Mouse (Mus musculus): ENCODE data around the gene Aplp2.
A peak's percentile ranks its signal among the peaks of the same experiment; 100 is the strongest.

DNA sequence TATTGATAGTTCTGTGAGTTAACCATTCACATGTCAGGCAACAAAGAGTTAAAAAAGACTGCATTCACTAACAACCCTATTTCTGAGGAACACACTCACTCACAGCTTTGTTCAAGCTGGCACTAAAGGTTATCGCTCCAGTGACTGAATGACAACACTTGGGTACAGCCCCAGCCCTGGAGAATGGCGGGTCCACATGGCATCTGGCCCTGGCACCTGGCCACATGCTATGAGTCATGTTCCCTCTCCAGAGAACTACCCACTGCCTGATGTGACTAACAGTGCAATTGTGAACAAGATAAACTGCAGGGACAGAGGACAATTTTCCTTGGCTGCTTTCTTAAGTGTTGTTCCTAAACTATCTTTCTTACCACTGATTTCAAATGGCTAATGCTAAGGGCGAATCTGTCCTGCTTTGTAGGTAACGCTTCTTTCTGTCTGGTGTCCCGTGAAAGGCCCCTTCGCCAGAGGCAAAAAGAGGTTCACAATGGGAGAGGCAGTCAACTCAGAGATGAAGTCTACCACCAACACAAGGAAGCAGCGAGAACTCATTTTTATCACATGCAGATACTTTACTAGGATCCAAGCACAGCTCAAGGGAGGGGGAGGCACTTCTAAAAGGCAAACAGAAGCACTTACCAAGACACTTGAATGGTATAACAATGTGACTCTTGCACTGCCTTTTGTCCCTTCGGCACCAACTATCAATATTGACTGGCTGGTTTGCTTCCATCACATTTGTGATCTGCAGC is 35.1 kb downstream of the Aplp2 start:
- TF ChIP-seq CTCF (IDR thresholded peaks at IDR 0.05; ENCODE audit: control insufficient read depth, insufficient read depth, insufficient read length) (no peak), CEBPB (IDR thresholded peaks at IDR 0.05; ENCODE audit: low read depth) (no peak), USF1 (IDR thresholded peaks at IDR 0.05; ENCODE audit: low read depth) (no peak), MAX (IDR thresholded peaks at IDR 0.05) (peak; percentile 78), FOSL1 (IDR thresholded peaks at IDR 0.05; ENCODE audit: insufficient read depth, low read length, poor library complexity, severe bottlenecking) (peak; percentile 20), MYOG (IDR thresholded peaks at IDR 0.05; ENCODE audit: control insufficient read depth, extremely low read depth, insufficient read length) (no peak)

All from C2C12 (cell line).